Mouse (Mus musculus) thymus, postnatal 0 days (tissue): Measurements from ENCODE around the gene Fam84a. TPM values are rescaled to one million over a fixed set of nuclear protein-coding genes. Genes with fewer than 3 reads are reported as not detected.
A peak's percentile ranks its signal among the peaks of the same experiment; 100 is the strongest.

Source experiments
- DNase-seq: peaks from one replicate; pipeline ENCODE4 v3.0.0-alpha.2; 2015; ENCODE audit warnings: low spot score
- polyA plus RNA-seq: library from polyadenylated mRNA; unstranded; fragments of >200 nt; fragmentation: Nextera tagmentation; extraction: Ambion mirVana; gene quantifications from 2 replicates; pipeline ENCODE4 v1.2.1, GENCODE M21; 2015

Gene Fam84a
- 1.9 and 2.3 TPM in 2 replicates for polyA plus RNA-seq

GRCm38 (mm10) chr12:14151921-14152320 is at the start of gene Fam84a:
Fam84a (minus strand) TSS chr12:14152054.
- DNase-seq = peak; percentile 8

- DNase-seq = no peak
Measured at GRCm38 (mm10) chr12:14195479-14195878, 43.6 kb upstream of the Fam84a start.

DNA sequence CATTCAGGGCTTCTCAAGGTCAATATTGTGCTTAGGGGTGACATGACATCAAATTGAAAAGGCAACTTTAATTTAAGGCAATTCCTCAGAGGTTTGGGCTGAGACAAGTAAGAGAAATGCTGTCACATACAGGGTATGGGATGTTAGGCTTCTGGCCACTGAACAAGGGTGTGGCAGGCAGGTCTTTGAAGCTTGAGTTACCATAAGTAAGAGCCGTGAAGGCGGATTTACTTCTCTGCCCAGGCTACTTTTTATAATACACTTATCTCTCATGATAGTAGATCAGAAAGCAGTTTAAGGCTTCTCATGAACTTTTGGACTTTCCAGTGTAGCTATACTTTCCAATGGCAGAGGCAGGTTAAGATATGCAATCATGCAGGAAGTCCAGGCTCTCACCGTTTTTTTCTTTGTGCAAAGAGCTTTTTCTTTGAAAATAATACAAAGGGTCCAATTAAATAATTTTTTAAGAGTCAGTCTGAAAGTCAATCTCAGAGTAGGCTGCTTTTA is 34.9 kb upstream of the Fam84a start:
- DNase-seq = no peak

DNA sequence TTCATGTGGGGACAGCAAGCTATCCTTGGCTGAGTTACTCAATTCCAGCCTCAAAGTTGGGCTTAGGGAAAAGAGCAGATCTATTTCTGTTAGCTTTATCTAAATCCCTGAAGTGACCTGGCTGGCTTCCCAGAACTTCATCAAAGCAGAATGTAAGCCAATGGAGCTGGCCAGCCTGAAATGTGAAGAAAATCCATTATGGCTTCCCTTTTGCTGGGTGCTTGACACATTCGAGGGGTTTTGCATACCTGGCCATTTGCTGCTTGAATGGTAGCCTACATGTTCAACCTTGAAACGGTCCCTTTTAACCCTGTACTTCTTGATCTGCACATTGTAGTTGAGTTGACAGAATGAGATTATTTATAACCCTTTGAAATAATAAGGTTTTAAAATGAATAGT is 13.9 kb upstream of the Fam84a start:
- no peak for DNase-seq

GRCm38 (mm10) chr12:14164936-14165335 is 13.1 kb upstream of the Fam84a start:
- DNase-seq = no peak

DNA sequence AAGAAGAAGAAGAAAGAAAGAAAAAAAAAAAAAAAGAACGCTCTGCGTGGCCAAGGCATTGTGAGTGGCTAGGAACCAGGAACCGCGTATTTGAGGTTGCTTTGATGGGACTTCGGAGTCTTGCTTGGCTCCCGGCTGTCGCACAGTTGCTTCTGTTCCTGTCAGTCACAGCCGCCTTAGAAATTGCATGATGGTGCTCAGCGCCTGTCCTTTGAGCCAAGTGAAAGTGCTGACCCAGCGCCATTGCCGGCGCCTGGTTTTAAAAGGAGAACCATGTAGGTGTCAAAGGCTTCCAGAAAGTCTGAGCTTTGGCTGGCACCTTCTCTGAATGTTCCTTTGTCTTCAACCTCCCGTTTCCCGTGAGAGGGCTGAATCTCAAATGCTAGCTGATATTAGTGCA is 572 bp upstream of the Fam84a start:
- DNase-seq = no peak

- DNase-seq = no peak
Measured at GRCm38 (mm10) chr12:14150936-14151631, 770 bp downstream of the Fam84a start.

DNA sequence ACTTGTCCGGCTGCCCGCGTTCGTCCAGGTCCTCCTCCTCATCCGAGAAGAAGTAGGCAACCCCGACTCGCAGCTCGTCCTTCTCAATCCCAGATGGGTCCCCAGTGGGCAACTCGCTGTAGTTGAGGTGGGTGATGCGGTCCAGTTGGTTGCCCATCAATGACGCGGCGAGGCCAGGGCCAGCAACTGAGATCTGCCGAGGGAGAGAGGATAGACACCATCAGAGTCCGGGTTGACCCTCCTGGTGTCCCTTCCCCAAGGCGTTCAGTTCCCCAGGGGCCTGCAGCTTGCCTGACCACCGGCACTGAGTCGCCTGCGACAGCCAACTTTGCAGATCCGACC is 1.3 kb downstream of the Fam84a start:
- DNase-seq = no peak

GRCm38 (mm10) chr12:14149843-14150567 is 1.8 kb downstream of the Fam84a start:
- DNase-seq = no peak

DNA sequence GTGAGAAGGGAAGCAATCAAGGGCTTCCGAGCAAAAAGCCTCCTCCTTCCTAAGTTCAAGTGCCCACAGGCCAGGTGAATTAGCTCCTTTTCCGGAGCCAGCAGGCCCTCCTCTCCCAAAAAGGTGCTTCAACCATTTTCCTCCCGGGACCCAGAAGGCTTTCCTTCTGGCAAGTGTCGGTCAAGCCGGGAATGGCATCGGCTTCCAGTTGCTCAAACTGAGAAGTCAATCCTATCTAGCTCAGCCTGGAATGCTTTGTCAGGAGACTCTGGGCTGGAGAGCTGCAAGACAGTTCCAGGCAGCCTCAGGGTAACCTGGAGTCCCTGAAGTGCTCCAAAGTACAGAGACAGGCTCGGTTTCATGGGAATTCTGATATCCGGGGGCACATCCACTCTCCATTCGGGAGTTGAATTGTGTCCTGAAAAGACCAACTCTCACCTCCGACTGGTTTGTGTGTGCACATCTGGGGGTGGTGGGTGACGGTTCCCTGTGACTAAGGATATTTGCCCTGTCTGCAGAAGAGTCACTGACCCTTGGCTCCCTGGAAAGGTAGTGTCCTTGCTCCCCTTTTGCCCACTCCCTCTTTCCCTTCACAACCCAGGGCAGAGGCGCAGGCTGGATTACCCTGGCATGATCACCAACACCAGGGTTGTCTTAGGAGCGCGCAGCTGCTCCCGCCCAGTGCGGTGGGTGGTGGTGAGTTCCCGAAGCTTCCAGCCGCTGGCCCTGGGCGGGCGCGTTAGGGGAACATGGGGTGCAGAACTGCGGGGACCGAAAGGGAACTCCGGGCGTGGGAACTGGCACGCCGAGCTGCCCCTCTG is 2.6 kb downstream of the Fam84a start:
- no peak for DNase-seq

- no peak for DNase-seq
Measured at GRCm38 (mm10) chr12:14137046-14137445, 14.8 kb downstream of the Fam84a start.

DNA sequence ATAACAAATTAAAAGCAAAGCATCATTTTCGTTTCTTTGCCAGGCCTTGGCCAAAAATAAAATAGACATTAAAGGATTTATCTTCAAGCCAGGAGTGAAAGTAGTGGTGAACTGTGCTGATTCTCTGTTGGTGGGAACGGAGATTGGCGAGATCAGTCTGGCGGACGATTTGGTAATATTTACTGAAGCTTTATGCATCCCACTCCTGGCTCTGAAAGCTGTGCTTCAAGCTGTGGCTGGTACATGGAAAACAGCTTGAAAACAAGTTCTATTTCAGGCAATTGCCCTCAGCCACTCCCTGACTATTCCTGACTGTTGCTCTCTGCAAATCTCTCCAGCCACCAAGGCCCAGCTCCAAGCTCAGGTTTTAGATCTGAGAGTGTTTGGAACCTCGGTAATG is 37.1 kb downstream of the Fam84a start:
- no peak for DNase-seq

GRCm38 (mm10) chr12:14096944-14097343 is 54.9 kb downstream of the Fam84a start:
- no peak for DNase-seq
